Mouse (Mus musculus) left cerebral cortex, postnatal 4 days (tissue): ENCODE measurements at regions not wholly inside any gene's neighbourhood (a gene's known extent, or its start where the extent isn't known, plus 50 kb on each side); places are given as distances from the start of the nearest gene placed in this dataset.

ENCODE experiments used
- DNase-seq: peaks from one replicate; pipeline ENCODE4 v3.0.0-alpha.2; 2022
- intact Hi-C: fragments of 180-260 bp; cut with DNase I; formaldehyde crosslinking; loops from one replicate; pipeline ENCODE4 v1.15.1; 2025

DNA sequence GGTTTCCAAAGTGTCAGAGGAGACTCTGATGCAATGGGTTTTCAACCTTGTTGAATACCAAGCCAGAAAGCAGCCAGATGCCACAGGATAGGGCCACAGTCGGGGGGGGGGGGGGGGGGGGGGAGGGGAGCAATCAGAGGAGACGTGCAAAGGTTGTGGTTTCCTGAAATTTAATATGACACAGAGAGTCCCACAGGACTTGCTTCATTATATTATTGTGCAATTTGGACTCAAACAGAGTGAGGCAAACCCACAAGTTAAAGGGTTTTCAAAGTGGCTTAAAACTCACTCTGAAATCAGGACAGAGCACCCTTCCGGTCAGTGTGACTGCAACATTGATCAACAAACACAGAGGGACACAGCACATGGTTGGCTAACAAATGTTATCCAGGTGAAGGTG is 259.4 kb upstream of the Fn1 start:
- no peak for DNase-seq
- intact Hi-C loops: no loop called here

DNA sequence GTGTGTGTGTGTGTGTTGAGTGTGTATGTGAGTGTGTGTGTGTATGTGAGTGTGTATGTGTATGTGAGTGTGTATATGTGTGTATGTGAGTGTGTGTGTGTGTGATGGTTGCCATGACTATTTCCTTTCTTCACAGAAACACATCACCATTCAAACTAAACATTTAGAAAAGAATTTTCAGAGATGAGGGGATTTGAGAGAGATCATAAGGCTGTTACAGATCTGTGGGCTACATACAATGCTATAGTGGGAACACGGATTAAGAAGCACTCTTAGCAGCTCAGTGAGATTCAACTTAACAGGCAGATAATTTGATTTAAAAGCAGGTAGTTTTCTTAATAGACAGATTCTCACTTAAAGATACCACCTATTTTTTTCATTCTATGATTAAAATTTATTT is 257.1 kb upstream of the Fn1 start:
- intact Hi-C loops: no loop called here
- DNase-seq: no peak

DNA sequence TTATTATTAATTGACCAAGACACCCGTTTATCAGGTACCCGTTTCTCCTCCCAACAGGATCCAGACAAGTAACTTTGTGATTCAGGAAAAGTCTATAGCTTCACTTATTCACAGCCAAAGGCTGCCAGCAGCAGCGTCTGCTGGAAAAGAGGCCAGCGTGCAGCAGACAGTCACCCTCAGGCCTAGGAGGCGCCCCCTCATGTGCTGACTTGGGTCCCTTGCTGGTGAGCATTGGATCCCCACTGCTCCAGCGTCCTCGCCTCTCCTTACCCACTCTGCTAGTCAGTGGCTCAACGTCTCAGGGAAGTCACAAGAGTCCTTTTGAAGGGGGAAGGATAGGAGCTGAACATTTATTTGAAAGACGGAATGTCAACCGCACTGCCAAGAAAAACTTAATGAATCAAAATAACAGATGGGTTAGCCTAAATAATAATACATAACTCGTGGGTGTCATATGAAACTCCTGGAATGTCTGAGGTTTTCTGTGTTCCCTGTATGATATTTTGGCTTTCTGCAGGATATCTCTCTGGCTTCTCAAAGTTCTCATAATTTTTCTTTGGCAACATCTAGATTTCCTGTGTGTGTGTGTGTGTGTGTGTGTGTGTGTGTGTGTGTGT is 256.6 kb upstream of the Fn1 start:
- no peak for DNase-seq
- intact Hi-C loops: no loop called here

DNA sequence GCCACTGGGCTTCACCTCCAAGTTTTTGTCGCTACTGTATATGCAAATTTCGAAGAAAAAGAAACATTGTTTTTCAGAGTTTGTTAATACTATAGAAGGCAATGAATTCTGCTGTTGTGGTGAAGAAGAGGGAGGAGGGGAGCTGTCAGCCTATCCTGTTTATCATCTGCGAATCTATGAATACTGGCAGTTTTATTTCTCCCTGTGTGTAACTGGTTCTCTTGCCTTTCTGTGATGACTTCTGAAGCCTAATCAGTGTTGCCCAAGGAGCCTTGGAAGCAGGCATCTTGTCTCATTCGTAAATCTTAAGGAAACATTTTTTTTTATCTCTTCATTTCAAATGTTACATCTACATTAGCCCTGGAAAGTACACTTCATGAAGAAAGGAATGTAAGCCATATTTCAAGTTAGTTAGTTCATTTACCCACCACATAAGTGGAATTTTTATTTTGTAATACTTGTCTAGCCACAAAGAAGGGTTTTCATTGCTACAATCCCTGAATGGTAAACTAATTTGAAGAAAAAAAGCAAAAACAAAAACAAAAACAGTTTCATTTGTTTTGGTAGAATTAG is 251.5 kb upstream of the Fn1 start:
- intact Hi-C loops: no loop called here
- DNase-seq: no peak

DNA sequence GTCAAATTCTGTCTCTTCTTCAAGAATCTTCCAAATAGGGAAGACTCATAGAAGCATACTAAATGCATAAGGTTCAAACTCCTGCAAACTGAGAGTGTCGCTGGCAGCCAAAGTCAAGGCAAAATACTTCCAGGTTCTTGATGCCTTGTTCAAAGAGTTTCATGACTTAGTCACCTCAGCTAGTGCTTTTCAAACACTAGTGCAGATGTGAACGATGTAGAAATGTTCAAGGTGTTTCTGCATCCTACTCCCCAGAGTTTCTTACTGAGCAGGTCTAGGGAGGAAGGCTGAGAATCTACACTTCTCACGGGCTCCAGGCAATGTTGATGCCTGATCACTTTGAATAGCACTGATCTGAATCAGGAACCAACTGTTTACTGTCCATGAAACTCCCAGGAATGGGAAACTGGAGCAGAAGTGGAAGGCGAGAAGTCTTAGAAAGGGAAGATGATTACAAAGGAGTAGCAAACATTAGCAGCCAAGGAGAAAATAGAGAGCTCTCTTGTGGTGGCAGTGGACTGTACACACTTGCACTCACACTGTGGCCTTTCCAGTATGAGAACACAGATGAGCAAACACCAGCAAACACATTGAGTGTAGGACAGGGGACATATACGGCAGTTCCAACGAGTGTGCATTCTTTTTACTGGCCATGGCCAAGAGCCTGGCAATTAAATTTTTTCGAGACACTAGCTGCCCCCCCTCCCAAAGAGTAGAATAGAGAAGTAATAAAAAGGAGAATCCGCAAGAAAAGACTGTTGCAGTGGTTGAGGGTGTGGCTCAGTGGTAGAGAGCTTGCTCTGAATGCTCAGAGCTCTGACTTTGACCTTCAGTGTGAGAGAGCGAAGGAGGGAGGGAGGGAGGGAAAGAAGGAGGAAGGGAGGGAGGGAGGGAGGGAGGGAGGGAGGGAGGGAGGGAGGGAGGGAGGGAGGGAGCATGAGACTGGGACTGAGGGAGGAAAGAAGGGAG is 247.4 kb upstream of the Fn1 start:
- no peak for DNase-seq
- intact Hi-C loops: no loop called here

DNA sequence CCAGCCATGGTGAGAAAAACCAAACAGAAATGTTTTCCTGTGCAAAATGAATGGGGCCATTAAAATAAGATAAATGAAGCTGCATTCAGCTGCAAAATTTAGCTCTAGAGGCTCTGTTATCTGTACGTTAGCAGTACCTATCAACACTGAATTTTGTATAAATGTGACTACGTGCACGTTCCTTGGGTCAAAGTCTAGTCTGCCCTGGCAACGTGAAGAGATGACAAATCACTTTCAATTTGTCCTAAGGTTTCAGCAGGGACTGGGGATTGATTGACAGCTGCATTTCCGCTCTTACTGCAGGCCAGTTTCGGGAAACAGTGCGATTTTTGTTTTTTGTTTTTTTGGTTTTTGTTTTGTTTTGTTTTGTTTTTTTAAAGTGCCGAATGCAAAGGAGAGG is 246.1 kb upstream of the Fn1 start:
- DNase-seq: no peak
- intact Hi-C loops: no loop called here

DNA sequence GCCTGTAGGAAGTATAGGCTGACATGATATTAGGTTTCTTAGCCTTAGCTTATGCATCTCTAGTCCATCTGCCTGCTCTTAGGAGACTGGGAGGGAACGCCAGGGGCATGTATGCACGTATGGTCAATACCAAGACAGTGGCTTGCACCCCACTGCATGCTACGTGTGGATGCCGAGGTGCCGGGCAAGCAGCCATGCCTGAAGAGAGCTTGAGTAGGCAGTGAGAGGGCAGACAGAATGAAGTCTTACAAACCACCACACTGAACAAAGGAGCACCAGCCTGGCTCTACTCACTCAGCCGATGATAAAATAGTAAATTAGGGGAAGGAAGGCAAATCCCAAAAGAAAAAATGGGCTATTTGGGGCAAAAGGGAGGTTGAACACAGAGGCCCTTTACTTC is 245.2 kb upstream of the Fn1 start:
- intact Hi-C loops: no loop called here
- DNase-seq: peak; percentile 46

DNA sequence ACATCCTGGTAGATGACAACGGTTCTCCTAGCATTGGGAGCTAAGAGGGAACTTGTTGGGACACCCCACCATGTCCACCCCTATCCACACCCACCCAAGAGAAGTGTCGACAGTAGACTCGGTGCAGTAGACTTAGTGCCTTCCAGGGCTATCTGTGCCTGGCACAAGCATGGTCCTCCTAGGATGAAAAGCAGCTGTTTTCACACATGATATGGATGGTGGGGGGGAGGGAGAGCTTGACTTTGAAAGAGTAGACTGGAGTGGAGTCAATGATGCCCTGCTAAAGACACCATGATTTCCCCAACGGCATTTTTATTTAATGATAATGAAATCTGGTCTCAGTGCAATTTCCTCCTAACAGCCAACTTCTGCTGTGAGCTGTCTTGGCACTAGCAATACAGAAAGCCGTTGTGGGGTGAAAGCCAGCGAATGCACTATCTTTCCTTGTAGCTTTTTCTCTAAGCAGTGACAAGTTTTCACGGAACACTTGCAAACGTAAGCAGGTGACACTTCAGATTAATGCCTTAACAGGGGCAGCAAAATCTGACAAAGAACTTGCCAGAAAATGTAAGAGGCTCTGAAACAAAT is 244.6 kb upstream of the Fn1 start:
- DNase-seq: no peak
- intact Hi-C loops: no loop called here

DNA sequence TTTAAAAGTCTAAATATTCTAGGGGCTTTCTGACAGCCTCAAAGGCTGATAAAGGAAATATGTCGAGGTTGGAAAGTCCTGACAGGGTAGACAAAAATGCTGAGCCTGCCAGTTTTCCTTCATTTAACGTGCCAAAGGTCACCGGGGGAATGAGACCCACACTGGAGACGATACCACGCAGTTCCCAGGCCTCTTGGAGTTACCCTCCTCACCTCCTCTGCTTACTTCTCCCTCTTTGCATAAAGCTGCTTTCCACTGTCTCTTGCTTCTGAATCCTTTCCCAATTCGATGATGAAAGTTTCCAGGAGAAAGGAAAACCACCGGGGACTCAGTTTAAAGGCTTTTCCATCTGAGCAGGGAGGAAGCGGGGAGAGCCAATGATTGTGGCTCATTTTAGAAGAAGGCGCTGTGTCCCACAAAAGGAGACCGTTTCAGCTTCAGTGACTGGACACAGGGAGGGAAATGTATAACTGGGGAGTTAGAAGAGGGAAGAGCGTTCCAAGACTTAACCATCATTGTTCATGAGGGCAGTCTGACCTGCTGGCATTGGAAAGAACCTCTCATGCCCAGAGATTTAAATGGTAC is 243.2 kb upstream of the Fn1 start:
- intact Hi-C loops: no loop called here
- no peak for DNase-seq

DNA sequence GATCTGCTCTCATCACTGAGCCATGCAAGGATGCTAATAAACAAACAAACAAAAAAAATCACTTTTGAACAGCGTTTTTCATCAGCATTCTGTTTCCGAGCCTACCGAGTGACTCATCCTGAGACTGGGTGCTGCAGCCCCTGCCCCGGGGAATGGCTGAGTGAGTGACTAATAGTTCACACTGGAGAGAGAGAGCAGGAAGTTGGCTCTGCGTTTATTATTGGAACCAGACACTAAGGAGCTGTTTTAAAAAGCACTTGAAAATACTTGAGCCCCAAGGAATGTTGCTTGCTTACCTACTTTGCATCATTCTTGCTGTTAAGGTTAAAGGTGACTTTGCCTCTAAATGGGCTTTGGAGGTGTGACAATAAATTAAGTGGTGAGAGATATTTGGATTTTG is 240.6 kb upstream of the Fn1 start:
- intact Hi-C loops: no loop called here
- no peak for DNase-seq

DNA sequence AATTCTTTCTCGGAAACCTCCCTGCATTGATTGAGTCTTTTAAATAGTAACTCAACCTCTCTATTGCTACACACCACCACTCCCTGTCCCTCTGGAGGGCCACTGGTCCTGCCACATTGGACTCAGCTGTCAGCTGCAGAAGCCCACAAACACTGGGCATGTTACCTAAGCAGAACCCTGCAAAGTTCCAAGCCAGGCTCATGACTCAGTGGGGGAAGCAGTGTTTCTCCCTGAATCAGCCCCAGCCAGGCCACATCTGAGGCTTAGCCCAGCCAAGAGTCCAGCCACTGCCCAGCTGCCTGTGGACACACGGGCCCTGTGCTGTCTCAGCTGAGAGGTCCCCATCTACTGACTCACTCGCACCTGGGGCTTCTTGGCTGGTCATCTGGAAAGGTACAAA is 234.8 kb upstream of the Fn1 start:
- no peak for DNase-seq
- intact Hi-C loops: no loop called here

DNA sequence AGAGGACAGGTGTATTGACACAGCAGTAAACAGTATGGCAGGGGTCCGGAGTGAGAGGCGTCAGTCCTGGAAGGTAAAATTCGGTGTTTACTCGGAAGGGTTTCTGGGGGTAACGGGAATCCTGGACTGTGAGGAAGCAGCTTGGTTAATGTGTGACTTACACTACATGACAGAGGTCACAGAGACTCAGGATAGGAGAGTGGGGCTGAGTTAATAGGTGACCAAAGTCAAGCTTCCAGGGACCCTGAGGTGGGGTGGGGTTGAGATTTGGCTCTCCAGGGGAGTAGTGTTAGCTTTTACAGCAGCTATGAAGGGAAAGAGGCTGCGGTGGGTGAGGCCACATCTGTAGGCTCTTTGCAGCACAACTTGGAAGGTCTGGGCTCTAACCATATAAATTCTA is 233.9 kb upstream of the Fn1 start:
- DNase-seq: no peak
- intact Hi-C loops: no loop called here

DNA sequence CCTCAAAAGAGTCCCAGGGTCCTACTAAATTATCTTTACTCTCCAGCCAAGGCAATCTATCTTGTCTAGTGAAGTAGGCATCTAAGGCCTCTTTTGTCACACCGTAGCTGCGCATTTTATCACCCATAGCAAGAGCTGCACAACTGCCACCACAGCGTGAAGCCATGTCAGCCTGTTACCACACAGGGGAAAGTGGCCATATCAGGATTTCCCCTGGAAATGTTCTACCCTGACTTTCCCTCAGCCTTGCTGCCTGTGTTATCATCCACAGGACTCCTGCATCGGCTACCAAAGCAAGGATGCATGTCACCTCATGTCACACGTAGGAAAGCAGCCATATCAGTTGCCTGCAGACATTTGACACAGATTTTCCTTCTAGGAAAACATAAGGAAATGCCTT is 233.2 kb upstream of the Fn1 start:
- DNase-seq: no peak
- intact Hi-C loops: no loop called here

DNA sequence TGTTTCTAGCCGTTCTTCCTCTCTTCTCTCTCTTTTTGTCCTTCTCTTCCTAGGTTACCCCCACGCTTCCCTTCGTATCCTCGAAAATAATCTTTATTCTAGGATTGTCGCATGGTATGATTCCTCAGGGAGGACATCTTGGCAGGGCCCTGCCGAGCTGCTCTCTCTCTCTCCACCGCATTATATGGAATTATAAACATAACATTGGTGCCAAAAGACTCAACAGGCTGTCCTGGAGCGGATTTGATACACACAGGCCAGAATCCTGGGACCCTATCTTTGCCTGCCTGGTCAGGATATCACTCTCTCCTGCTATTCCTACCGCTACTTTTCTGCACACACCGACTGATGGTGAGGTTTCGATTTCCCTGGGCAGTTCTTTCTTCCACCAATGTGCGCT is 228.9 kb upstream of the Fn1 start:
- DNase-seq: no peak
- intact Hi-C loops: no loop called here

DNA sequence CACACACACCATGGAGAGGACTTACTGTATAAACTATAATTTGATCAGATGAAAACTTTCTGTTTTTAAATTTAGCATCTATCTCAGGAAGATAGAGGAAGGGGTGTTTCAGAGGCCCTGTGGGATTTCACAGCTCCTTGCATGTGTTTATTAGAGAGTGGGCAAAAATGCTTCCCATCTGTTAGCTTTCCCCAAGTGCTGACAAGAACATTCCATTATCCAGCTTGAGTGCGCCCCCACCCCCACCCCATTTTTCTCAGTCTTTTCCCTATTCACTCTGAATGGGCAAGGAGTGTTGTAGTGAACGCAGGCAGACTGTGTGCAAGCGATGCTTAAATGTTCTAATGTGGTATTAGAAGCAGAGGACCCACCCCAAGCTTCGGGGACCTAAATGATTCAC is 228.2 kb upstream of the Fn1 start:
- intact Hi-C loops: no loop called here
- DNase-seq: no peak

DNA sequence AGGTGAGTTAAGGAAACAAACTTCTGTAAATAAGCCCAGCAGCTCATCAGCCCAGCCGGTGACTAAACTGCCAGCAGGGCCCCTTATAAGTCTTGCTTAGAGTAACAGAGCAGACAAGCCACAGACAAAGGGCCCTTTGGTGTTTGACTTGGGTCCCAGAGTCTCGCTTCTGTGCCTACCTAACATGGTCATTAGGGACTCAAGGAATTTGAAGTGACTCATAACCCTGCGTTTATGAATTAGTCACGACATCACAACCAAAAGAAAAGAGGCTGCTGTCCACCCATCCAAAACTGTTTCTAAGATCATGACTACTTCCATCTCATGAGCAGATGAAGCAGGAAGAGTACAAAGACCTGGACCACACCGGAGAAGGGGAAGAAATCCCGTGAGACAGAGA is 227.5 kb upstream of the Fn1 start:
- intact Hi-C loops: no loop called here
- DNase-seq: no peak

DNA sequence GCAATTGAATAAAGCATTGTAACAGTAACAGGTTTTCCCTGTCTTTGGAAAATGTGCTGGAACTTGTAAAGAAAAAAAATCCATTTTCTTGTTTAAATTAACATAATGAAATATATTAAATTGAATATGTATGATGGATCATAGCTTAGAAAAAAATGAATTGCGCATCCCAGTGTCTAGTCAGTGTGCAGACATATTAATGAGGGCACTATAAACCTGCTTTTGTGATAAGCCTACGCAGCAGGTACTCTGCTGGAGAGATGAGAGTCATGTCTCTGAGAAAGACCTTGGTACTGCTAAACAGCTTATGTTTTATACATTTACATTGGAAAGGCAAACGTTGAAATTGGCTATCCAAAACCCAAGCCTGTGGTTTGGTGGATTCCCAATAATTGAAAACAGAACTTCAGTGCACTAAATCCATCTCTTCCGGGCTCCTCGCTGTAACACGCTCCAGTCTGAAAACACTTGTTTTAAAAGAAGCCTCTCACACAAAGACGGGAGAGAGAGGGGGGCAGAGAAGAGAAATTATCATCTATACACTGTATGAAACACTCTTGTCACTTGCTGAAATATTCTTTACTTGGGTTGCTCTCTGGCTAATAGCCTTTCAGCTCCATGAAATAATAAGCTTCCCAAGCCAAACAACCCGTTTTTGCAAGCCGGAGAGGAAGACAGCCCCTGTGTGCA is 223.9 kb upstream of the Fn1 start:
- intact Hi-C loops: no loop called here
- DNase-seq: no peak

DNA sequence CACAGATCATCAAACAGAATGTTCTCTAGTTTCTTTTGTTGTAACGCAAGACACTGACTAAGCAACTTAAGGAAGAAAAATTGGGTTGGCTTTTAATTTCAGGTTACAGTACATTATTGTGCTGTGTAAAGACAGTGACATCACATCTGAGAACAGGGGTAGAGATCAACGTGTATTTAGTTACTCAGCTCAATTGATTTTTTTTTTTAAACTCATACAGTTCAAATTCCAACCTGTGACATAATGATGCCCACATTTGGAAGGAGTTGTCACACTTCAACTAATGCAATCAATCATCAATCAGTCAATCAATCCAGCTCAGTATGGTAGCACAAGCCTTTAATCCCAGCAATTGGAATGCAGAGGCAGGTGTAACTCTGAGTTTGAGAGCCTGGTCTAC is 221.0 kb upstream of the Fn1 start:
- no peak for DNase-seq
- intact Hi-C loops: no loop called here

DNA sequence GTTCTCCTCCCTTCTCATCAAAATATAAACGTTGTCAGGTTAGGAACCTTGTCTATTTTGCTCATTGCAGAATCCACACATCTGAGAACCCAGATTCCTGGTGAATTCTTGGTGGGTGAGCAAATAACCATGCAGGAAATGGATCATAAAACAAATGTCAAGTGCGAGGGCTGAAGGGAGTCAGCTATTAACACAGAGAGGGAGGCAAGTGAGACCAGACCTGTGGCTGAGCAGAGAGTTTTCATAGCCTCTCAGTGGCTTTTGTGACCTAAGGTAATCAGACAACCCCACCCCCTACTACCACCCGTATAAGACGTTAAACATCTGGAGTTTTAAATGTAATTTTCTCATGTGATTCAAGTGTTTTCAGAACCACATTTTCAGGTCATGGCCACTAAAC is 212.7 kb upstream of the Fn1 start:
- intact Hi-C loops: no loop called here
- DNase-seq: no peak

DNA sequence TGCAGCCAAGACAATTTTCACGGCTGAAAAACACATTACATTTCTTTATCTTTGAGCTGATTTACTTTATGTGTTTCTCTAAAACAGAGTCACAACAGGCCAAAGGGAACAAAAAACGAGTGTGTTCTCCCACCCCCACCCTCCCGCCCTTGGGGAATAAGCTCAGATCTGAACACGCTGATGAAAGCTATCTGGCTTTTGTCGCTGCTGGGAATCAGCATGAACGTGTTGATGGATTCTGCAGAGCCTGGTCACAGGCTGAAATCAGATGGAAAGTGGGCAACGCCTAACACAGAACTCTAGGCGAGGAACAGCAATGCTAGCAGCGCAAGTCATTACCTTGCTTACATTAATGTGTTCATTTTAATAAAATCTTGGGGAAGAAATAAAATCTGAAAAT is 211.7 kb upstream of the Fn1 start:
- intact Hi-C loops: no loop called here
- DNase-seq: no peak

DNA sequence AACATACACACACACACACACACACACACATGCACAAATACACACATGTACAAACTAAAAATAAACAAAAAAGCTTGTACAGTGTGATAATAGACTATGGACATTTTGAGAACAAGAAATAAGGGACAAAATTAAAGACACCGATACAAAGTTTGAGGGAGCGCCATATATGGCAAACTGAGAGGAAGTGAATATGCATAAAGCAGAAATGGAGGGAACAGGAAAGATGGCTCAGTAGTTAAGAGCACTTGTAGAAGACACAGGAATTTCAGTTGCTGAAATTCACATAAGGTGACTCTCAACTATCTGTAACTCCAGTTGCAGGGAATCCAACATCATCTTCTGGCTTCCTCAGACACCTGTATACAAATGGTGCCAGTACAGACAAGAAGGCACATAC is 200.2 kb upstream of the Fn1 start:
- DNase-seq: no peak

More for the DNA sequence above, 200.2 kb upstream of the Fn1 start:
- intact Hi-C loops: no loop called here
